Mouse (Mus musculus): ENCODE data around the gene Gabbr2.

GRCm38 (mm10) chr4:46869380-46869779 lies 122.3 kb downstream of the Gabbr2 start:
- TF ChIP-seq CTCF (IDR thresholded peaks at IDR 0.05; ENCODE audit: control insufficient read depth, insufficient read depth, insufficient replicate concordance, low read depth, low read length) (no peak), POLR2A (IDR thresholded peaks at IDR 0.05; ENCODE audit: control insufficient read depth, low read depth, low read length) (no peak)

Measured in testis, adult 2 months (tissue).